Mouse (Mus musculus): ENCODE results near the gene Tmbim1. TPM values are rescaled to one million over a fixed set of nuclear protein-coding genes. Genes with fewer than 3 reads are reported as not detected.
"Not testable (repeated sequence)": the region's sequence is repeated elsewhere in the genome, so short reads cannot be mapped to it uniquely, and the experiment has no call there.

Gene Tmbim1
- polyA plus RNA-seq, 1 experiment from 2014 or later = 9.1 TPM

GRCm38 (mm10) chr1:74286869-74287607, 18.4 kb downstream of the Tmbim1 start:
- not testable (repeated sequence) for H3K4me2 ChIP-seq (replicated peaks; ENCODE audit: low read depth, low read length); DNase-seq (ENCODE audit: low spot score); H3K36me3 ChIP-seq (ENCODE audit: control insufficient read depth, insufficient read depth, low read length); H3K4me1 ChIP-seq (replicated peaks; ENCODE audit: control insufficient read depth, insufficient read depth, low read length); H3K27ac ChIP-seq (ENCODE audit: low read depth, low read length); ATAC-seq (ENCODE audit: low FRiP score); H3K27me3 ChIP-seq (ENCODE audit: control insufficient read depth, insufficient read depth, low read length); H3K9me3 ChIP-seq (ENCODE audit: control insufficient read depth, low read length); H3K4me3 ChIP-seq (ENCODE audit: low read depth, low read length); H3K9ac ChIP-seq (ENCODE audit: low read depth, low read length)
- 63% methylated on average over 15 of the region's 17 CpGs for WGBS

GRCm38 (mm10) chr1:74285212-74286010, 20.0 kb downstream of the Tmbim1 start:
- Histone ChIP-seq H3K27ac (ENCODE audit: low read depth, low read length) (no peak overlapping the region), H3K9ac (ENCODE audit: low read depth, low read length) (peak overlapping the region; percentile 71), H3K4me2 (replicated peaks; ENCODE audit: low read depth, low read length) (peak overlapping the region; percentile 71), H3K27me3 (ENCODE audit: control insufficient read depth, insufficient read depth, low read length) (no peaks in the 10 kb centered on the region), H3K4me3 (ENCODE audit: low read depth, low read length) (peak overlapping the region; percentile 68), H3K9me3 (ENCODE audit: control insufficient read depth, low read length) (no peaks in the 10 kb centered on the region), H3K36me3 (ENCODE audit: control insufficient read depth, insufficient read depth, low read length) (no peaks in the 10 kb centered on the region), H3K4me1 (replicated peaks; ENCODE audit: control insufficient read depth, insufficient read depth, low read length) (0 out of 2 replicates have a peak, but pooled peaks cover 8% of the 10 kb centered on the region)
- WGBS = 4% methylated on average over 23 of the region's 23 CpGs
- ATAC-seq (ENCODE audit: low FRiP score) (no peak), DNase-seq (ENCODE audit: low spot score) (no peak)

GRCm38 (mm10) chr1:74284543-74285160, 20.8 kb downstream of the Tmbim1 start, which contains the start of the genes Aamp and Pnkd:
TSS of gene Aamp (minus strand) at chr1:74284738.
TSS of gene Pnkd (plus strand) at chr1:74284930.
- H3K4me2 ChIP-seq (replicated peaks; ENCODE audit: low read depth, low read length) = peak within 1 kb of the TSS; percentile 71
- H3K9ac ChIP-seq (ENCODE audit: low read depth, low read length) = peak within 1 kb of the TSS; percentile 75
- H3K36me3 ChIP-seq (ENCODE audit: control insufficient read depth, insufficient read depth, low read length) = no peaks in the 10 kb centered on the region
- ATAC-seq (ENCODE audit: low FRiP score) (peak; percentile 98), DNase-seq (ENCODE audit: low spot score) (peak; percentile 100)
- under 1% methylated on average over 56 of the region's 56 CpGs for WGBS
- no peaks in the 10 kb centered on the region for H3K27me3 ChIP-seq (ENCODE audit: control insufficient read depth, insufficient read depth, low read length)
- H3K9me3 ChIP-seq (ENCODE audit: control insufficient read depth, low read length) = no peaks in the 10 kb centered on the region
- 0 out of 2 replicates have a peak, but pooled peaks cover 8% of the 10 kb centered on the region for H3K4me1 ChIP-seq (replicated peaks; ENCODE audit: control insufficient read depth, insufficient read depth, low read length)
- peak within 1 kb of the TSS; percentile 80 for H3K4me3 ChIP-seq (ENCODE audit: low read depth, low read length)
- peak within 1 kb of the TSS; percentile 33; the same call in 1 of the 2 replicates for H3K27ac ChIP-seq (ENCODE audit: low read depth, low read length)

GRCm38 (mm10) chr1:74283686-74284463, 21.5 kb downstream of the Tmbim1 start:
- Histone ChIP-seq H3K27ac (ENCODE audit: low read depth, low read length) (peak overlapping the region; percentile 33; the same call in 1 of the 2 replicates), H3K4me1 (replicated peaks; ENCODE audit: control insufficient read depth, insufficient read depth, low read length) (0 out of 2 replicates have a peak, but pooled peaks cover 8% of the 10 kb centered on the region)

GRCm38 (mm10) chr1:74282896-74283625, 22.4 kb downstream of the Tmbim1 start:
- Histone ChIP-seq H3K9me3 (ENCODE audit: control insufficient read depth, low read length) (no peaks in the 10 kb centered on the region), H3K36me3 (ENCODE audit: control insufficient read depth, insufficient read depth, low read length) (no peaks in the 10 kb centered on the region), H3K4me3 (ENCODE audit: low read depth, low read length) (no peak overlapping the region), H3K27me3 (ENCODE audit: control insufficient read depth, insufficient read depth, low read length) (no peaks in the 10 kb centered on the region), H3K4me2 (replicated peaks; ENCODE audit: low read depth, low read length) (no peak overlapping the region), H3K27ac (ENCODE audit: low read depth, low read length) (no peak overlapping the region), H3K9ac (ENCODE audit: low read depth, low read length) (no peak overlapping the region), H3K4me1 (replicated peaks; ENCODE audit: control insufficient read depth, insufficient read depth, low read length) (0 out of 2 replicates have a peak, but pooled peaks cover 8% of the 10 kb centered on the region)
- no peak for ATAC-seq (ENCODE audit: low FRiP score)
- DNase-seq (ENCODE audit: low spot score) = no peak
- WGBS = 91% methylated on average over 10 of the region's 10 CpGs

More at GRCm38 (mm10) chr1:74283686-74284463, 21.5 kb downstream of the Tmbim1 start:
- Histone ChIP-seq H3K4me3 (ENCODE audit: low read depth, low read length) (peak overlapping the region; percentile 80), H3K9me3 (ENCODE audit: control insufficient read depth, low read length) (no peaks in the 10 kb centered on the region), H3K36me3 (ENCODE audit: control insufficient read depth, insufficient read depth, low read length) (no peaks in the 10 kb centered on the region), H3K9ac (ENCODE audit: low read depth, low read length) (peak overlapping the region; percentile 75), H3K27me3 (ENCODE audit: control insufficient read depth, insufficient read depth, low read length) (no peaks in the 10 kb centered on the region), H3K4me2 (replicated peaks; ENCODE audit: low read depth, low read length) (peak overlapping the region; percentile 56)
- ATAC-seq (ENCODE audit: low FRiP score) (peak; percentile 53), DNase-seq (ENCODE audit: low spot score) (peak; percentile 56)
- 16% methylated on average over 15 of the region's 15 CpGs for WGBS

- Histone ChIP-seq H3K4me1 (replicated peaks; ENCODE audit: control insufficient read depth, insufficient read depth, low read length) (0 out of 2 replicates have a peak, but pooled peaks cover 8% of the 10 kb centered on the region), H3K9me3 (ENCODE audit: control insufficient read depth, low read length) (no peaks in the 10 kb centered on the region), H3K4me2 (replicated peaks; ENCODE audit: low read depth, low read length) (no peak overlapping the region), H3K36me3 (ENCODE audit: control insufficient read depth, insufficient read depth, low read length) (no peaks in the 10 kb centered on the region), H3K27me3 (ENCODE audit: control insufficient read depth, insufficient read depth, low read length) (no peaks in the 10 kb centered on the region), H3K9ac (ENCODE audit: low read depth, low read length) (no peak overlapping the region), H3K4me3 (ENCODE audit: low read depth, low read length) (no peak overlapping the region), H3K27ac (ENCODE audit: low read depth, low read length) (no peak overlapping the region)
- no peak for DNase-seq (ENCODE audit: low spot score)
- ATAC-seq (ENCODE audit: low FRiP score) = no peak
- 92% methylated on average over 8 of the region's 8 CpGs for WGBS
Measured at GRCm38 (mm10) chr1:74281886-74282285, 23.5 kb downstream of the Tmbim1 start.

GRCm38 (mm10) chr1:74281372-74281771, 24.1 kb downstream of the Tmbim1 start:
- 89% methylated on average over 2 of the region's 2 CpGs for WGBS
- H3K4me2 ChIP-seq (replicated peaks; ENCODE audit: low read depth, low read length) = no peak overlapping the region
- ATAC-seq (ENCODE audit: low FRiP score) (no peak), DNase-seq (ENCODE audit: low spot score) (no peak)
- H3K36me3 ChIP-seq (ENCODE audit: control insufficient read depth, insufficient read depth, low read length) = no peaks in the 10 kb centered on the region
- H3K4me3 ChIP-seq (ENCODE audit: low read depth, low read length) = no peak overlapping the region
- H3K4me1 ChIP-seq (replicated peaks; ENCODE audit: control insufficient read depth, insufficient read depth, low read length) = 0 out of 2 replicates have a peak, but pooled peaks cover 8% of the 10 kb centered on the region
- no peaks in the 10 kb centered on the region for H3K27me3 ChIP-seq (ENCODE audit: control insufficient read depth, insufficient read depth, low read length)
- no peak overlapping the region for H3K9ac ChIP-seq (ENCODE audit: low read depth, low read length)
- H3K27ac ChIP-seq (ENCODE audit: low read depth, low read length) = no peak overlapping the region
- H3K9me3 ChIP-seq (ENCODE audit: control insufficient read depth, low read length) = no peaks in the 10 kb centered on the region
